Mouse (Mus musculus) limb, embryonic 12.5 days (tissue): Measurements from ENCODE around the gene Rps6. TPM values are rescaled to one million over a fixed set of nuclear protein-coding genes. Genes with fewer than 3 reads are reported as not detected.

Experiments used
- polyA plus RNA-seq: library from polyadenylated mRNA; unstranded; fragments of >200 nt; fragmentation: Nextera tagmentation; extraction: Ambion mirVana; gene quantifications from 2 replicates; pipeline ENCODE4 v1.2.1, GENCODE M21; 2016

The Rps6 gene
- polyA plus RNA-seq, 1 experiment from 2014 or later: 686 TPM

Other genes with a start within 250 kb of the Rps6 start
- gene Haus6, start 245.4 kb downstream of the Rps6 start, polyA plus RNA-seq: 24.0 and 25.5 TPM in 2 replicates
- 79.0 and 83.0 TPM in 2 replicates for gene Plin2, start 187.4 kb downstream of the Rps6 start, polyA plus RNA-seq
- 9.3 and 9.9 TPM in 2 replicates for gene Dennd4c, start 108.9 kb downstream of the Rps6 start, polyA plus RNA-seq
- gene Acer2, start 17.0 kb upstream of the Rps6 start, polyA plus RNA-seq: 19.7 and 19.8 TPM in 2 replicates